Mouse (Mus musculus): ENCODE data around the gene Trim14. TPM values are rescaled to one million over a fixed set of nuclear protein-coding genes. Genes with fewer than 3 reads are reported as not detected.

The Trim14 gene
- total RNA-seq, 1 experiment from 2014 or later = 7.7 TPM

DNA sequence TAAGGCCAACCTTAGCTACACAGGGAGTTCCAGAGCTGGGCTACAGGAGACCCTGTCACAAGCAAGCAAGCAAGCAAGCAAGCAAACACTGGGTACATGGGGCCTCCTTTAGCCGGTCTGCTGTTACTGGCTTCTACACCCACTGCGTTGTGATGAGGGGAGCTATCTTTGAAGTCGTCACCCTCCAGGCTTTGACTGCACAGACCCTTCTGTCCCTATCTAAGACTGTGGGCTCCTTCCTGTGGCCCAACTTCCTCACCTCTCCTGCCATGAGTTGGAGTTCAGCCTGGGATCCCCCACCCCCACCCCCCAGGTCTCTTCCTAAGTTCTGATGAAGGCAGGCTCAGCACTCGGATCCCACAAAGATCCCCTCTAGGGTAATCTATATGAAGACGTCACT is 26.1 kb upstream of the Trim14 start:
- no peak for DNase-seq

DNA sequence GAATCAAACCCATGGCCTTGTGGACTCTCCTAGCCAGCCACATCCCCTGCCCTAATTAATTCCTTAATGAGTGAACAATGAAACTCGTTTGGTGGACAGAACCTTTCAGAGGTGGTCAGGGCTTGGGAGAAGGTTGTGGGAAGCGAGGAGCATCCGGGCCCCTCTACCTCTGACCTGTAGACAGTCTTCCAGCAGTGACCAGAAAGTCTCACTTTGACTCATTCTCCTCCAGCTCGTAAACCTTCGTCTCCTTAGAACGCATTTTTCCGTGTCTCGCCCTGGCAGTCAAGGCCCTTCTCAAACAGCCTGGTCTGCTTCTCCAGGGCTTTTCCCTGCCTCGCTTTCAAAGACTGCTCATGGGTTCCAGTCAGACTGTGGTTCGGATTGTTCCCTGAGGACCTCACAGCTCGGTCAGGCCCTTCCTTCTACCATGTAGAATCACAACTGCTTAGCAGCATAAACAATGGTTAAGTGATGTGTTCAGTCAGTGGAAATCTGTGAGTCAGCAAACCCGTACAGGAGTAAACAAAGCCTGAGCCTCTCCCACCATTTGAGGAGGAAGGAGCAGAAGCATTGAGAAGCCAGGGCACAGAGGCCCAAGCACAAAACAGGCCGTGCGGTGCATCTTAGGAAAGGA is 24.2 kb upstream of the Trim14 start:
- no peak for DNase-seq

DNA sequence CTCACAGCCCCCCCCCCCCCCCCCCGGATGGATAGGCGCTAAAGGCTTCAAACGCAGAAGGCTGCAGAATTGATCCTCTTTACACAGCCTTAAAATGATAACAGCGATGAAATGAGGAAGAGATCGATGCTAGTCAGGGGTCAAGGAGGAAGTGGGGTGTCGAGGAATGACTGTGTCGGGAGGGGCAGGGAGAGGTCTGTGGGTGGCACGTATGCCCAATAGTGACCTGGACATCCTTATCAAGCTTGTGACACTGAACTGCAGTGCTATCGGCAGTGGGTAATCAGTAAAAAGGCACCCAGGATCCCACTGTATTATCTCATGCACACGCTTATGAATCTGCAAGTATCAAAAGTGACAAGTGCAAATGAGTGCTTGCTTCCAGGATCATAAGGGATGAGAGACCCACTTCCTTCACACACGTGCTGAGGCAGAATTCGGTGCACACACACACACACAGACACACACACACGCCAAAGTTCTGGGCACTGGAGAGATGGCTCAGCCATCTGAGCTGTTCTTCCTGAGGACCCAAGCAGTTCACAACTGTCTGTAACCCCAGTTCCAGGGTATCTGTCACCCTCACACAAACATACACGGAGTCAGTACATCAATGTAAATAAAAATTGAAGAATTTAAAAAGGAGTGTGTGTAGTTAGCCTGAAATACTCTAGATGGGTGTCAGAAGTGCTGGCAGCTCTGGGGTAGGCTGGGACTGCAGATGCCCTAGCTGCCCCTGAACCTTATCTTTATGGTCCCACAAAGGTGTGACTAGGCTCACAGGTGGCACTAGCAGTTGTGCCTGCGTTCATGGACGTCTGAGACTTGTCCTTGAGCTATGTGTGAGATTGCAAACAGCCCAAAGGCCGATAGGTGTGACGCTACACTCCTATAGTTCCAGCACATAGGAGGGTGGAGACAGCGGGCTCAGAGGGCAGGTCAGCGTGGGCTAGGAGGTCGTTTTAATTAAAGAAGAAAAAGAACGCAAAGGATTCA is 23.0 kb upstream of the Trim14 start:
- DNase-seq = no peak

DNA sequence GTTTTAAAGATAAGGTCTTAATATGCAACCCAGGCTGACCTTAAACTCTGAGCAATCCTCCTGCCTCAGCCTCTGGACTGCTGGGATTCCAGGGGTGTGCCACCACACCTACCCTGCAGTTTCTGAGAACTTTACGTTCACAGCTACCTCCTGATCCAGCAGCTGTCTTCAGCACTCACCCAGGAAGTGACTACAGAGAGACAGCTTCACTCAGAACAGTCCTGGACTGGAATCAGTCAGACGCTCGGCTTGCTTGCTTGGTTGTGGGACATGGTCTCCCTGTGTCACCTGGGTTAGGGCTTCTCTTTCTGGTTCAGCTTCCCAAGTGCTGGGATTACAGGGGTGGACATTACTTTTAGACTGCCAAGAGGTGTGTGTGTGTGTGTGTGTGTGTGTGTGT is 21.0 kb upstream of the Trim14 start:
- no peak for DNase-seq

DNA sequence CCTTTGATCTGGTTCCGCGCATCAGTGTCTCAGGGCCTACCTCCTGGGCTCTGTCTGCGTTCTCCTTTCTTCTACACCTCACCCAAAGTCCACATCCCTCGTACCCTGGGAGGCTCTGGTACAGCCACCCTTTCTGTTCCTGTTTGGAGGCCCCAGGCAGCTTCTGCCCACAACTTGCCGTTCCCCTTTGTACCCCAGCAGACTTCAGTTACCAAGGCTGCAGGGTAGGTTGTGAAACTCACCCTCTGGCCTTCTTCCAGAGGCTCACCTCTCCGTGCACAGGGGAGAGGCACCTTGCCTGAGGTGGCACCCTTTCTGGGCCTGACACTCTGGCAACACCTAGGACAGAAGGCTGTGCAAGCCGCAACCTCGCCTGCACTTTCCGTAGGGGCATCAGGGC is 19.8 kb upstream of the Trim14 start:
- DNase-seq = no peak

DNA sequence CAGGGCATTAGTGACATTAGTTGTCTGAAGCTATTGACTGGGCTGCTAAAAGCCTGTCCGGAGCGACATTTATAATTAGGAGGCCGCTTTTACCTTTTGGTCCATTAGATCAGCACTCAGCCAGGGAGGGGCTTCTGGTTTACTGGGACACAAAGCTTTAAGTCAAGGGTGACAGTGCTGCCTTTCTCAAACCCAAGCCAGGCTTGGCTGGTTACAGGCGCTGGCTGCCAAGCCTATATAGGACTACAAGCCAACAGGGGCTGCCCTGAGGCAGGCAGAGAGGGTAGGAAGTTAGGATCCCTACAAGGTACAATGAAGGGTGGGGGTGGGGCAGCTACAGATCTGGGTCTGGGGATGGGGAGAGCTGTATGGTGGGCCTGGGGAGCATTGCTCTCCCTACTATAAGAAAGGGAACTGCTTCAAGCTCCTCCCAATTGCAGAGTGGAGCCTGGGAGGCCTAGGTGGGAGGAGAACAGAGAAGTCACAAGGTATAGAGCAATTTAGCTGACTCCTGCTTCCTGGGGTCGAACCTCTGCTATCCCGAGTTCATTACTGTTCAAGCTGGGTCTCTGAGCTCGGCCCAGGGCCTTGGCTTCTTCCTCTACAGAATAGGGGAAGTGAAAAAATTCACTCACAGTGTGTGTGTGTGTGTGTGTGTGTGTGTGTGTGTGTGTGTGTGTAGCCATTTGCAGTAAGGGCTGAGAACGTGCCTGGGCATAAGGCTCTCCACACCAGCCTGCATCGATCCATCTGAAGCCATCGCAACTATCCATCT is 18.5 kb upstream of the Trim14 start:
- no peak for DNase-seq

DNA sequence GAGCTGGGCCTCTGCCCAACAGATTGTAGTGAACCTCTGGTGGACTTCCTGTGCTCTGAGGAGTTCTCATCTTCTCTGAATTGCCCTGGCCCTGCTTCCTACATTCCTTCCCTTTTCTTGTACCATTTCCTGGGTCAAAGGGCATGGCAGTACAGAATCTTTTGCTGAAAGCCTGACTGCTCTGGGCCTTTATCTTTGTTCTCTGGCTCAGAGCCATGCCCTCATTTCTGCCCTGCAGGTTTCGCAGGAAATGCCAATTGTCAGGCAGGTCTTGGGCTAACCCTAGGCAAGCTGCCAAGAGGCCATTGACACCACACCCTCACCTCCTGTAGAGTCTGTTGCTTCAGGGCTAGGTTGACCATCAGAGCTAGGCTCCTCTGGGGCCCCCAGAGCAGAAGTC is 17.9 kb upstream of the Trim14 start:
- peak; percentile 77 for DNase-seq

DNA sequence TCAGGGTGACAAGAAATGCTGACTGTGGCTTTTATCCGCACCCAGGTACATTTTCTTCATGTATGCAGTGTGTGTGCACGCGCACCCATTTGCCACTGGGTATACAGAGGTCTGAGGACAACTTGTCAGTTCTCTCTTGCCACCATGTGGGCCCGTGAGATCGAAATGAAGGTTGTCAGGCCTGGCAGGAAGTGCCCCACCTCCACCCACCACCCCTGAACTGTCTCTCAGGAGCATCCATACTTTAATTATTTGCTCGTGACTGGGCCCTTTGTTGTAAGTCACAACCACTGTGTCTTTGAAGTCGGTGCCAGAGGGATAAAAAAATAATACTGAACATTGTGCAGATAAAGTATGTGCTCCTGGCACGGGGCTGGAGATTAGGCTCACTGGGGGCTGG is 14.5 kb upstream of the Trim14 start:
- no peak for DNase-seq

DNA sequence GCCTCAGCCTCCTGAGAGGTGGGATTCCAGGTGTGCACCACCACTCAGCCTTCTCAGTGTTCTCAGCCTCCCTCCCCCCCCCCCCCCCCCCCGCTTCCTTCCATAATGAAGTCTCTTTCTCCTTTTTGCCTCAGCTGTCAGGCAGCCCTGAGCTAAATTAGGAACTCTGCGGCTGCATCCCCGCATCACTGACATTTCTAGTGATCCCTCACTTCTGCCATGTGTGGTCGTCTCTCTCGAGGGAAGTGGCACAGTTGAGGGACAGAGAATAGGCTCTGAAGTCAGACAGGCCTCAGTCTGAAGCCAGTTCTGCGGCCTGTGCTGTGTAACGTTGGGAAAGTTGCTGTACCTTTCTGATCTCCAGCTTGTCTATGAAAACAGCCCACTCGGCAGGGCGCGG is 14.0 kb upstream of the Trim14 start:
- no peak for DNase-seq

DNA sequence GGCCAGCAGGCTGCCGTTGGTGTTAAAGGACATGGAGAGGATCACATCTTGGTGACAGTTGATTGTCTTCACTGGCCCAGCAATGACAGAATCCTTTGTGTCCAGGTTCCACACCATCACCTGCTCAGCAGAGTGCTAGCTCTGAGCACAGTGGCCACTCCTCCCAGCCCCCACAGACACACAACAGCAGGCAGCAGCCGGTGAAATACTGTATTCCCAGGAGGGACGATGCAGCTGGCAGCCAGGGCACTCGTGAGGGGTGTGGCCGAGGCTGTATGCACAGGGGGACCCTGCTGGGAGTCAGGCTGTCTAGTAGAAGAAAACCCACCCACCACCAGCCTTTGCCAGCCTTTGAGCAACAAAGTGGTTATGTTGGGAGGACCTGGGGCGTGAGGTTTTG is 10.8 kb upstream of the Trim14 start:
- no peak for DNase-seq

DNA sequence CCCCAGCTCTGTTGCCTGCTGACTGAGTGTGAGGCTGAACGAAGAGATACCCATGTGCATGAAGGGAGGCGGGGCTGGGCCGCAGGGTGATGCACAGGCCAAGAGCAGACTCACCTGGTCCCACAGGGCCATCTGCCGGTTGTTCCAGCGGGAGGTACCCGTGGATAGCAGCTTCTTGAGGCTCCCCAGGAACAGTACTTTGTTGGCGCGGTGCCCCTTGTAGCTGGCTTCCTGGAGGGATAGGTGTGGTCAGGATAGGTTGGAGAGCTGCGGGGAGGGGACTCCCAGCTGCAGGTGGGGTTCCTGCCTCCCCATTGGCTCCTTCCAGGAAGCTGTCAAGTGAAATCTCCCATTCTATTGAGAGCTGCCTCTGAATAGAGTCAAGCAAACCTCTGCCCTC is 9.6 kb upstream of the Trim14 start:
- DNase-seq = no peak

DNA sequence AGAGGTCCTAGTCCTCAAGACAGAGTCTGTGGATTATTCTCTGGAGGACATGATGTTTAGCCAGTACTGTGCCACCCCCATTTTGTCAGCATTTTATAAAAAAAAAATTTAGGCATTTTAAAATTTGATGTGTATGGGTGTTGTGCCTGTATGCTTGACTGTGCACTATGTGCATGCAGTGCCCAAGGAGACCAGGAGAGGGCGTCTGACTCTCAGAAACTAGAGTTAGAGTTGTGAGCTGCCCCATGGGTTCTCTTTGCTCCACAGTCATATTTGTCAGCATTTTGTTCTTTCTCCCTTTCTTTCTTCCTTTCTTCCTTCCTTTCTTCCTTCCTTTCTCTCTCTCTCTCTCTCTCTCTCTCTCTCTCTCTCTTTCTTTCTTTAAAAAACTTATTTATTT is 8.4 kb upstream of the Trim14 start:
- DNase-seq = peak; percentile 55

DNA sequence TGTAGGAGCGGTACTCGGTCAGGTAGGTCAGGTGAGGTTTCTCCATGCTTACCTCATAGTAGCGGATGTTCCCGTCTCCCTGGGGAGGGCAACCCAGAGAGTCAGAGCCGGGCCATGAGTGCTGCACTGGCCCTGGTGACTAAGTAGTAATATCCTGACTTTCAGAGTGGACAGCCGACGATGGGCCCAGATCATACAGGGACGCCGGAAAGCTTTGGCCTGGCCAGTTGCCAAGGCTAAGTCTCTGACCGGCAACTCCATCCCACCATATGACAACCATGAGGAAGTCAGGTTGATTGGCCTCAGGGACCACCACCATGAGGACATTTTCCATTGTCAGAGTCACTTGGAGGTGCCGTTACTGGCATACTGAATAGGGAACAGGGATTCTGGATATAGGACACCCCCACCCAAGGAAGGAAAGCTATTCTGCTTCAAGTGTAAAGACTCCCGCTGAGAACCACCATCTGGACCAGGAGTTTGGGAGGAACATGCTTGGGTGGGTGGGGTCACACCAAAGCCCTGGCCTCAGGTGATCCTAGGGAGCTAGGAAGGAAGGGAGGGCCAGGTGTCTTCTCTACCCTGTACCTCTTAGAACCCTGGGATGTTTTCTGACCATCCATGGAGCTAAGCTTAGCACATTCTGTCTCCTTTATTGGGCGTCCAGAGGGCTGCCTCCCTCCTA is 7.6 kb upstream of the Trim14 start:
- DNase-seq = no peak

DNA sequence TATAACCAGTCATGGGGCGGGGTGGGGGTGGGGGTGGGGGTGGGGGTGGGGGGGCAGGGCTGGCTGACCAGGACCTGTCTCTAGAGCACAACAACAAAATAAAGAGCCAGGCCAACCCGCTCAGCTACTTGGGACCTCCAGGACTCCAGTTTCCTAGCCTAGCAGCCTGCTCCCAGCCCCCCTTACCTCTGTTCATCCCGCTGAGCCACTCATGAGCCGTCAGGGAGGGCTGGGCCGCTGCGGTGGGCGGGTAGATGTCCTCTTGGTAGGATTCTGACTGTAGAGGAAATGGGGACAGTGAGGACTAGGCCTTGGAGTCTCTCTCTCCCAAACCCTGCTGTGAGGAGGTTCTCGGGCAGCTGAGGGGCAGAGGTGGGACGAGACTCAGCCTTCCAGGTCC is 5.8 kb upstream of the Trim14 start:
- no peak for DNase-seq

DNA sequence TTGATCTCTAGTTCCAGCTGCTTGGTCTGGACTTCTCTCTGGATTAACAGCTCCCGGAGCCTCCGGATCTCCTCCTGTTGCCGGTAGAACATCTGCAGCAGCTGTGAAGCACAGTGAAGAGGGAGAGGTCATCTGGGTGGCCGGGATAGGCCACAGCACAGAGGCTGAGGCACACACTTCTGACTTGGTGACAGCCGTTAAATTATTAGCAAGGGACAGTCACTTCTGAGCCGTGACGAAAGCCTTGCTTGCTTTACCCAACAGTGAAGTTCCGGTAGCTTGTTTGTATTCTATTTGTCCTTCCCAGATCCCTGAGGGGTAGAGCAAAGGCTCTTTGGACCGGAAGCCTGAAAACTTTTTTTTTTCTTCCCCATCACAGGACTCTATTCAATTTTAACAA is 3.2 kb upstream of the Trim14 start:
- DNase-seq = no peak

DNA sequence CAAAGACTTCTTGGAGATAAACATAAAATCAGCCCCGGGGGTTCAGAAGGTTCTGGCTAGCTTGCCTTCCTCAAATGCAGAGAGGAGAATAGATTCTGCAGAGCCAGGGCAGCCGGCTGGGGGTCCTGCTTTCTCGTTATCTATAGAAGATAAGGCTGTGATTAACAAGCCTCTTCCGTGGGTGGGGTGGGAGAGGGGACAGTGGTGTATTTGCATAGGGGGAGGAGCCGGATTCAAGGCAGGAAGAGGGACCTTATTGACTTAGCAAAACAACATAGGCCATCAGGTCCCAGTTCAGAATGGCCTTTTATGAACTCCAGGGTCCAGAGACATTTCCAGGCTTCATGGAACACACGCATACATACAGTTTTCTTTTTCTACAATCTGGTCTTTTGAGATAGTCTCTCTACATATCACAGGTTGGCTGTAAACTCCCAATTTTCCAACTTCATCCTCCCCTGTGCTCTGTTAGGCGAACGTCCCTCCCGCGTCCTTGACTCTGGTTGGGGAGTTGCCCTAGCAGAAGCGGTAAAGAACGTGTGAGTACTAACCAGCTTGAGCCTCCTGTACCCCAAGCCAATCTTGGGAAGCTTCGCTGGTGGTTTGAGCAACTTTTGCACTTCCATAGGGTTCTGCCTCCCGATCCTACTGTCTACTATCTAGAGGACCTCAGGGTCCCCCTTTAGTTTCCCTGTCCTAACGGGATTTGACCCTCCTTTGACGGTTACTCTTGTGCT is 679 bp downstream of the Trim14 start:
- DNase-seq = no peak

DNA sequence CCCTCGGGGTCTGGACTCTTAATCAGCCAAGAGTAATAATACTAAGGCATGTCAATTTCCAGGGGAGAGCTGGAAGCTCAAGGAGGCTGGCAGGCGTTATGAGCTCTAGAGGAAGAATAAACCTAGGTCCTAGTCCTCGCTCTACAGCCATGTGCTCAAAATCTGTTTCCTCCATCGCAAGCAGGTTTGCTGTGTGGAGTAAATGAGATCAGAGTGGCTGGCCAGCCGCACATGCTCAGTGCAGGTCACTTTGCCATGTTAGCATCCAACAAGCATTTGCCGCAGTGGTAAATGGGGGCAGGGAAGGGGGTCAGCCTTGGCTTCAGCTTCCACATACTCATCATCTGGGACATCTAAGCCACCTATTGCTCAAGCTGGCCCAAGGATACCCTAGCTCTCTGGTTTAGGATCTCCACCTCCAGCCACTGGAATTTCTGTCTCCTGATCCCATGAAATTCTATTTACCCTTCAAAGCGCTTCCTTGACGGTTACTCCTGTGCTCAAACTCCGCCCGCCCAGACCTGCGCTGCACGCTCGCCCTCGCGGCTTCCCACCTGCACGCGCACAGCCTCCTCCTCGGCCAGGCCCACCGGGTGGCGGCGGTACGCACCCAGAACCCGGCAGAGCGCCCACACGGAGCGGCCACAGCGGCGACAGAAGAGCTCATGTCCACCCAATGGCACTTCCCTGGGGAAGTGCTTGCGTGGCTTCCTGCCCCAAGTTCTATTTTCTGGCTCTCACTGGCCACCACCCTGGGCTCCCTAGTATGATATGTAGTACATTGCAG is 1.8 kb downstream of the Trim14 start:
- peak; percentile 40 for DNase-seq

DNA sequence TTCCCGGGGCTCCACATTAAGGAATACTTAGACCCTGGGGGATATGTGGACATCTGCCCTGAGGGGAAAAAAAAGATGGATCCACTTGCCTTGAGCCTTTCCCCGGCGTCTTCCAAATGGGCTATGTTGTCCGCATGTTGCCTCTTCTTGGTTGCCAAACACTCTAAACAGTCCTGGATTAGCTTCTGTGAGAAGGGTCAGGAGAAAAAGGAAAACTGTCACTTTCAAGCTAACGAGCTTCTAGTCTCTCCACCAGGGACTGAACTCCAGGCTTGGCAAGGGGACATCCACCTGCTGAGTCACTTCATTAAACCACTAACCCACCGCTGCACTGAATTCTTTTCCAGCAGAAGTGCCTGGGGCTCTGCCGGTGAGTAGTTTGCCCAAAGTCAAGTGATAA is 3.0 kb downstream of the Trim14 start:
- no peak for DNase-seq

DNA sequence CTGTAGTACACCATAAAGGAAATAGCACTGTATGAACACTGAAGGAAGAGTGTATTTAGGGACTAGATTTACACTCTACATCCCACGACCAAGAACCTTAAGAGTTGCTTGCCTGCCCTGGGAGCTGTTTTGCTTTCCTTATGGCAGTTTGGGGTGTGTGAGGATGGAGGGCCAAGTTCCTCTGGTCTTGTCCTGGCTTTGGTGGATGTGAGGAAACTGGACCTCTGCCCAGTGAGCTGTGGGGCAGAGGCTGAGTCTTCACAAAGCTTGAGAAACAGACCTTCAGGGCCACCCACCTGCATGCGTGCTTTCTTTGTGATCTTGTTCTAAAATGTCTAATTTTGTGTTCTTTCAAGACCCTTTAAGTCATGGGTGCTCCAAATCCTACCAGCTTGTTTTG is 3.4 kb downstream of the Trim14 start:
- no peak for DNase-seq

DNA sequence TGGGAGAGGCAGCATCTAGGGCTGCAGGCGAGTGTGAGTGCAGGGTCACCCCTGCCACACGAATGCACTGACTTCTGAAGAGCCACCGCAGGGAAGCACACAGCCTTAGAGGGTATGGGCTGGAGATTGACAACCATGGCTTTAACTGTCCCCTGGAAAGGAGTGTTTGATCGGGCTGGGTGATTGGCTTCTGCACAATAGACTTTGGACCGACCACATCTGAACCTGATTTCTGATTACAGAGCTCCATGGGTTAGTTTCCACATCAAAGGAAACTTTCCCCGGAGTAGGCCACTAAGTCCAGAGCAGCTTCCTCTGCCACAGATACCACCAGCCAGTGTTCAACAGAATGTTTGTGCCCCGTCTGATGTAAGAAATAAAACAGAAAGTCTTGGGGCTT is 6.2 kb downstream of the Trim14 start:
- no peak for DNase-seq

DNA sequence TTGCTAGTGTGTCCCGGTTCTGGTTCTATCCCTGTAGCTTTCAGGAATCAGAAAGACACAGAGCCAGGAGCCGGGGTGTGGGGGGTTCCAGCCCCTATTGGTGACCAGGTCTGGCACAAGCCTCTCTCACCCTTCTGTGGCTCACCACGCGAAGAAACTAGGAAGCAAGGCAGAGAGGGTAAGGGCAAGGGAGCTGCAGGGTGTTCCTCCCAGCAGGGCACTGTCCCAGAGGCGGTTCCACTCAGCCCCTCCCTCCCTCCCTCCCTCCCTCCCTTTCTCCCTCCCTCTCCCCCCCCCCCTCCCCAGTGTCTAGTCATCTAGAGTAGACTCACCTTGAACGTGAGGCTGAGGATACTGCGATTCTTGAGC is 8.4 kb downstream of the Trim14 start:
- peak; percentile 44 for DNase-seq
